Mouse (Mus musculus) midbrain, embryonic 13.5 days (tissue): ENCODE results near the gene Phc2. TPM values are rescaled to one million over a fixed set of nuclear protein-coding genes. Genes with fewer than 3 reads are reported as not detected.
A peak's percentile ranks its signal among the peaks of the same experiment; 100 is the strongest.

Experiments
- ATAC-seq: fragments of 200-750 bp; cut with Nextera tagmentation; 2 replicates; pipeline ENCODE4 v1.8.0; 2017; ENCODE audit warnings: mild to moderate bottlenecking, moderate TSS enrichment, moderate library complexity
- H3K27ac ChIP-seq: fragments of 300-500 bp; sonication (generic); 2 replicates; pipeline ENCODE4 v1.5.1; 2015; ENCODE audit warnings: inconsistent platforms, mild to moderate bottlenecking, moderate library complexity
- H3K27me3 ChIP-seq: fragments of 300-500 bp; sonication (generic); 2 replicates; pipeline ENCODE4 v1.6.1; 2015; ENCODE audit warnings: mild to moderate bottlenecking, inconsistent platforms
- H3K36me3 ChIP-seq: fragments of 300-500 bp; sonication (generic); 2 replicates; pipeline ENCODE4 v1.6.1; 2015; ENCODE audit warnings: mild to moderate bottlenecking, inconsistent platforms
- H3K4me1 ChIP-seq: fragments of 300-500 bp; sonication (generic); replicated peaks from 2 replicates; pipeline ENCODE4 v1.6.1; 2015; ENCODE audit warnings: inconsistent platforms
- H3K4me2 ChIP-seq: fragments of 300-500 bp; sonication (generic); replicated peaks from 2 replicates; pipeline ENCODE4 v1.6.1; 2015; ENCODE audit warnings: moderate library complexity, mild to moderate bottlenecking, inconsistent platforms
- H3K4me3 ChIP-seq: fragments of 300-500 bp; sonication (generic); replicated peaks from 2 replicates; pipeline ENCODE4 v1.5.1; 2015; ENCODE audit warnings: mild to moderate bottlenecking, inconsistent platforms
- H3K9ac ChIP-seq: fragments of 300-500 bp; sonication (generic); replicated peaks from 2 replicates; pipeline ENCODE4 v1.6.1; 2015; ENCODE audit warnings: mild to moderate bottlenecking, inconsistent platforms
- H3K9me3 ChIP-seq: fragments of 300-500 bp; sonication (generic); 2 replicates; pipeline ENCODE4 v1.6.1; 2016; ENCODE audit warnings: mild to moderate bottlenecking, inconsistent platforms
- WGBS: fragments of 180-500 bp; shearing (Covaris S2); methylation state at CpG from one replicate; pipeline ENCODE4 v1.1.7; 2015; 5-methylcytosine and 5-hydroxymethylcytosine counted together
- polyA plus RNA-seq: library from polyadenylated mRNA; unstranded; fragments of >200 nt; fragmentation: Nextera tagmentation; extraction: Ambion mirVana; gene quantifications from 2 replicates; pipeline ENCODE4 v1.2.1, GENCODE M21; 2015

The Phc2 gene
- polyA plus RNA-seq, 1 experiment from 2014 or later = 36.1 TPM

DNA sequence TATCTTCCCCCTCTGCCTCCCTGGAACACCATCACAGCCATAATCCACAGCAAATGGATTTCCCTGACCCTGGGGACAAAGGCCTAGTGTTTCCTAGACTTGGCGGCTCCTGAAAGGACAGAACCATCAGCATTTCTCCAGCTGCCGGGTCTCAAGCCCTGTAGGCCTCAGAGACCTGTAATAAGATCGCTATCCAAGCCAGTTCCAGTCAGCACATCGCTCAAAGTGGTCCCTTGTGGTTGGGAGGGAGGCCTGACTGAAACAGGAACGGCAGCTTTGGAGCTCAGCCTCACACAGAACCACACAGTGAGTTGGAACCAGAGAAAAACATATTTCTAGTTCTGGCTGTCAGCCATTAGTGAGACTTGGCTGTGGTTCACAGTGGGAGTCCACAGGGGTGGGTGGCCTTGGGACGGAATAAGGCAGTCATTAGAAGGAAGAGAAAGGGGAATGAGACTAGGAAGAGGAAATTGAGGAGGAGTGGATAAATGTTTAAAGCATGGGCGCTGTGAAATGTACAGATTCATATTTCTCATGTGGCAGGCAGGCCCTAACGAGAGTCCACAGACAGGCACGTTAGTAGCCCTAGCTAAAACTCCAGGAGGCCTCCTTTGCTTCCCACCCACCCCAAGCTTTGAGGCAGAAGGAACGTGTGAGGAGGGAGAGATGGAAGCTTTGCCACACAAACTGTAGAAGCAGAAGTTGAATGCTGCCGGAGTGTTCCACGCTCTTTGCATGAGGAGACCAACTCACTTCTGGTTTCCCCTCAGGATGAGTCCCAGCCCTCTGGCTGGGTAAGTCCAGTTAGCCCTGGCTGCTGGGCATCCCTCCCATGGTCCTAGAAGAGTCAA, 43.7 kb downstream of the Phc2 start:
- peak; percentile 34; the same call in 1 of the 2 replicates for ATAC-seq
- Histone ChIP-seq H3K4me2 (no peak overlapping the region), H3K9ac (no peak overlapping the region), H3K27me3 (no peaks in the 10 kb centered on the region), H3K4me1 (peaks cover 26% of the 10 kb centered on the region), H3K36me3 (no peaks in the 10 kb centered on the region), H3K27ac (peak overlapping the region; percentile 67), H3K9me3 (no peaks in the 10 kb centered on the region), H3K4me3 (no peak overlapping the region)
- 51% methylated on average over 12 of the region's 12 CpGs for WGBS

DNA sequence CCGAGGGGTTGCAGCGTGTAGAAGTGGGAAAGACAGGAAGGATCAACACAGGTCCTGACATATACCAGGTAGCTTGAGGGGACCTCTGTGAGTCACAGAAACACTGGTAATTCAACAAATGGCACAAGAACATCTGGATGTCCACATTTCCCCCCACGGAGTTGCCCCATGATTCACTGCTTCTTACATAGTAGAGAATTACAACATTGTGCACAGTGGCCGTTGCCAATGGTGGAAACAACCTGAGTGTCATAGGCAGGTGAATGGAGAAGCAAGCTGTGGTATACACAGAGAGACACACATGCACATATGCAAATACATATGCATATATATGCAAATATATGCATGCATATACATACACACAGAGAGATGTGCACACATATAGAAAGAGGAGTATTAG, 45.4 kb downstream of the Phc2 start:
- no peaks in the 10 kb centered on the region for H3K27me3 ChIP-seq
- ATAC-seq = no peak
- peaks cover 16% of the 10 kb centered on the region for H3K4me1 ChIP-seq
- no peaks in the 10 kb centered on the region for H3K36me3 ChIP-seq
- no peaks in the 10 kb centered on the region for H3K9me3 ChIP-seq
- no peak overlapping the region for H3K4me3 ChIP-seq
- no peak overlapping the region for H3K27ac ChIP-seq
- 93% methylated on average over 4 of the region's 4 CpGs for WGBS
- no peak overlapping the region for H3K4me2 ChIP-seq
- H3K9ac ChIP-seq = no peak overlapping the region

DNA sequence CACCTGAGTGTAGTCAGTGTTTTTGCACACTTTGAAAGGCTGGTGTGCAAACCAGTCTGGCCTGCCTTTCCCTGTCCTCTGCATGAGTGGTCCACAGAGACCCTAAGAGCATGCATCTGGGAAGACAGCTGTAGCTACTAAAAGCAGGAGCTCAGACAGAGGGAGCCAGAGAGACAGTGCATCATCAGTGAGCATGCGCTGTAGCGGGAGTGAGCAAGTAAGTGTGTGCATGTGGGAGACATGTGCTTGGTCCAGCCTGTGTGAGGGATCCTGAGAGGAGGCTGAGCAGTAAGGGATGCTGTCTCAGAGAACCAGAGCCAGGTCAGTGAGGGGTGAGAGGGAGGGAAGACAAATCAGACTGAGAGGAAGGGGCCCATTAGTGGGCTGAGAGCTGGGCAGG, 46.0 kb downstream of the Phc2 start:
- Histone ChIP-seq H3K4me2 (no peak overlapping the region), H3K36me3 (no peaks in the 10 kb centered on the region), H3K27ac (no peak overlapping the region), H3K4me3 (no peak overlapping the region), H3K4me1 (peaks cover 16% of the 10 kb centered on the region), H3K27me3 (no peaks in the 10 kb centered on the region), H3K9me3 (no peaks in the 10 kb centered on the region), H3K9ac (no peak overlapping the region)
- WGBS = 60% methylated on average over 2 of the region's 2 CpGs
- peak; percentile 43 for ATAC-seq

- WGBS = 90% methylated on average over 15 of the region's 15 CpGs
These were observed 50.7 kb downstream of the Phc2 start for GRCm38 (mm10) chr4:128705138-128705720.

DNA sequence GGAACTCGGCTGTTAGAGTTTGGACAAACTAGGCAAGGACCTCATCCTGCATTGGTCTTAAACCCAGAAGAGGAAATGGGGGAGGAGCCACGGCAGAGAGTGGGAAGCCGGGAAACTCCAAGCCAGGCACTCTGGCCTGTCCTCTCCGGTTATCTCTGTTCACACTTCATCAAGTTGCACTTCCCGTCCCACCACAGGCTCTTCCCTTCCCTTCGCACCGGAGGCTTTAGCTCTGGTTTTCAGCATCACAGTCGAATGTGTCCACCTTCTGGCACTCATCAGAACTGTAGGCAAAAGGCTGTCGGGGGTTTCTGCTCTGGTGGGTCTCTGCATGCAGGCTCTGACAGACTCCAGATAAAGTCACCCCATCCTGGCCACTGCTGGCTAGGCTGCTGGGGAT, 52.1 kb downstream of the Phc2 start:
- H3K27ac ChIP-seq = no peak overlapping the region
- ATAC-seq = no peak
- 0 out of 2 replicates have a peak, but pooled peaks cover 6% of the 10 kb centered on the region for H3K36me3 ChIP-seq
- H3K9me3 ChIP-seq = no peaks in the 10 kb centered on the region
- H3K9ac ChIP-seq = no peak overlapping the region
- no peak overlapping the region for H3K4me2 ChIP-seq
- no peak overlapping the region for H3K4me3 ChIP-seq
- H3K27me3 ChIP-seq = peaks cover 15% of the 10 kb centered on the region; the same call in 1 of the 2 replicates
- peaks cover 27% of the 10 kb centered on the region for H3K4me1 ChIP-seq
- 16% methylated on average over 9 of the region's 9 CpGs for WGBS

More at GRCm38 (mm10) chr4:128705138-128705720, 50.7 kb downstream of the Phc2 start:
- Histone ChIP-seq H3K27ac (no peak overlapping the region), H3K27me3 (peaks cover 12% of the 10 kb centered on the region; the same call in 1 of the 2 replicates), H3K9me3 (no peaks in the 10 kb centered on the region), H3K9ac (no peak overlapping the region), H3K4me2 (no peak overlapping the region), H3K4me1 (peaks cover 15% of the 10 kb centered on the region), H3K36me3 (0 out of 2 replicates have a peak, but pooled peaks cover 6% of the 10 kb centered on the region), H3K4me3 (no peak overlapping the region)
- no peak for ATAC-seq

GRCm38 (mm10) chr4:128707384-128707783, 52.9 kb downstream of the Phc2 start:
- ATAC-seq = no peak
- Histone ChIP-seq H3K27me3 (peaks cover 15% of the 10 kb centered on the region; the same call in 1 of the 2 replicates), H3K9me3 (no peaks in the 10 kb centered on the region), H3K9ac (no peak overlapping the region), H3K27ac (no peak overlapping the region), H3K4me3 (no peak overlapping the region), H3K4me1 (peaks cover 34% of the 10 kb centered on the region), H3K36me3 (0 out of 2 replicates have a peak, but pooled peaks cover 6% of the 10 kb centered on the region), H3K4me2 (no peak overlapping the region)
- WGBS = 47% methylated on average over 4 of the region's 4 CpGs

DNA sequence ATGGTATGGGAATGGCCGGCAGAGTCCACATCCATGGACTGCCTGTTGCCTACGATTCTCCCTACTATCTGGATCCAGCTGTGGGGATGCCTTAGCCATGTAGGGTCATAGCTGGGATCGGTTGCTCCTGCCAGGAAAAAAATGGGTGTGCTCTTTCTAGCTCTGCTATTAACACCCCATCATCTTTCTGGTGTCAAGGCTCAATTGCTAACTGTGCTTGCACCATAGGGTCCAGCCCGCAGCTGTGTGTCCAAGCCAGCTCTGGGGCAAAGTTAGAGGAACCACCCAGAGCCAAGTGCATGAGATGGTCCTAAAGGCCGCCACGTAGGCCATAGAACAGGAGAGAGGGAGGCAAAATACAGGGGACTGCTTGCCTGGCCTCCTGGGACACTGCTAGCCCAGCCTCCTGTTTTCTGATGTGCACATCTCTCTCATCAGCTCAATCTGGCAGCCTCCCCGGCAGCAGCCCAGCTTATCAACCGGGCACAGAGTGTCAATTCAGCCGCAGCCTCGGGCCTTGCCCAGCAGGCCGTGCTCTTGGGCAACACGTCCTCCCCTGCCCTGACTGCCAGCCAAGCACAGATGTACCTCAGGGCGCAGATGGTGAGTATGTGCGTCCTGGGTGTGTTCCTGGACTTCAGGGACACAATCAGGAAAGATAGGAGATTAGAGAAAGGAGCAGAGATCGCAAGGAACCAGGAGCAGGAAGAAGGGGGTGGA, 54.7 kb downstream of the Phc2 start:
- WGBS = 70% methylated on average over 15 of the region's 15 CpGs

DNA sequence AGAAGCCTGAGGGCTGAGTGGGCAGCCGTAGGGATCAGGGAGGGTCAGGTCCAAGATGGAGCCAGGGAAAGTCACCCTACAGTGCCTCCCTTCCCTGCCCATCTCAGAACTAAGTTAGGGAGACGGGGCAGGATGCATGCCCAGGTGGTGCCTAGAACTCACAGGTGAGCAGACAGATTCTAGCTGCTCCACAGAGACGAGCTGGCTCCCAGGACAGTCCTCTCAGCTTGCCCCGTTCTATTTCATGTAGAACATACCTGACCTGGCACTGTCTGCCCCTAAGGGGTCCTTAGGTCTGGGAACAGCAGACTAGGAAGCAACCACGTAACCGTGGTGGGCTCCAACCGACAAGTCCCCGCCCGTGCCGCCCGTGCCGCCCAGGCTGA, 55.3 kb downstream of the Phc2 start:
- Histone ChIP-seq H3K36me3 (0 out of 2 replicates have a peak, but pooled peaks cover 6% of the 10 kb centered on the region), H3K9me3 (no peaks in the 10 kb centered on the region), H3K27ac (no peak overlapping the region), H3K4me1 (peaks cover 55% of the 10 kb centered on the region), H3K27me3 (peaks cover 15% of the 10 kb centered on the region; the same call in 1 of the 2 replicates), H3K9ac (0 out of 2 replicates have a peak overlapping the region, but pooled peaks have one; percentile 40), H3K4me2 (no peak overlapping the region), H3K4me3 (no peak overlapping the region)
- 92% methylated on average over 12 of the region's 12 CpGs for WGBS
- ATAC-seq = no peak

More for the DNA sequence above, 54.7 kb downstream of the Phc2 start:
- Histone ChIP-seq H3K27ac (no peak overlapping the region), H3K9me3 (no peaks in the 10 kb centered on the region), H3K27me3 (peaks cover 15% of the 10 kb centered on the region; the same call in 1 of the 2 replicates), H3K4me2 (no peak overlapping the region), H3K9ac (0 out of 2 replicates have a peak overlapping the region, but pooled peaks have one; percentile 19), H3K36me3 (0 out of 2 replicates have a peak, but pooled peaks cover 6% of the 10 kb centered on the region), H3K4me3 (no peak overlapping the region), H3K4me1 (peaks cover 50% of the 10 kb centered on the region)
- ATAC-seq = no peak

DNA sequence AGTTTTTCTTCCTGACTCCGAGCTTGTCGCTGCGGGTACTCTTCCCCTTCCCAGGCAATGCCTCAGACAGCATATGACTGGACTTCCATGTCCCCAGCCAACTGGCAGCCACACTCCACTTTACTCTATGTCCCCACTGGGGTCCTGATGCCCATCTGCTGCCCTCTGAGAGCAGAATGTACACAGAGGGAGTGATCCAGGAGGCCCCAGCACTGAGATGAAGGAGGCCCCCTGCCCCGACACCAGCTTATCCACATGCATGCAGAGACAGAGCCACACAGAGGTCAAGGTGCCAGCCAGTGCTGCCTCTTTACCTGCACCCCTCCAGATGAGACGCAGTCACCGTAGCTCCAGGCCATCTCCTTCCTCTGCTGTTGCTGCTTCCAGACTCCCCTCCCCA, 55.8 kb downstream of the Phc2 start:
- H3K4me1 ChIP-seq = peaks cover 60% of the 10 kb centered on the region
- 71% methylated on average over 6 of the region's 6 CpGs for WGBS
- no peak overlapping the region for H3K4me2 ChIP-seq
- H3K9me3 ChIP-seq = no peaks in the 10 kb centered on the region
- no peak overlapping the region for H3K4me3 ChIP-seq
- peaks cover 15% of the 10 kb centered on the region; the same call in 1 of the 2 replicates for H3K27me3 ChIP-seq
- H3K27ac ChIP-seq = peak overlapping the region; percentile 59
- 0 out of 2 replicates have a peak overlapping the region, but pooled peaks have one; percentile 40 for H3K9ac ChIP-seq
- ATAC-seq = no peak
- H3K36me3 ChIP-seq = 0 out of 2 replicates have a peak, but pooled peaks cover 6% of the 10 kb centered on the region

GRCm38 (mm10) chr4:128710800-128711199, 56.3 kb downstream of the Phc2 start:
- no peaks in the 10 kb centered on the region for H3K9me3 ChIP-seq
- H3K36me3 ChIP-seq = 0 out of 2 replicates have a peak, but pooled peaks cover 6% of the 10 kb centered on the region
- peak overlapping the region; percentile 19; the same call in 1 of the 2 replicates for H3K4me2 ChIP-seq
- peak overlapping the region; percentile 59 for H3K27ac ChIP-seq
- WGBS = 72% methylated on average over 9 of the region's 9 CpGs
- peaks cover 65% of the 10 kb centered on the region for H3K4me1 ChIP-seq
- H3K4me3 ChIP-seq = no peak overlapping the region
- peak; percentile 12 for ATAC-seq
- H3K27me3 ChIP-seq = peaks cover 14% of the 10 kb centered on the region; the same call in 1 of the 2 replicates
- H3K9ac ChIP-seq = peak overlapping the region; percentile 40; the same call in 1 of the 2 replicates

DNA sequence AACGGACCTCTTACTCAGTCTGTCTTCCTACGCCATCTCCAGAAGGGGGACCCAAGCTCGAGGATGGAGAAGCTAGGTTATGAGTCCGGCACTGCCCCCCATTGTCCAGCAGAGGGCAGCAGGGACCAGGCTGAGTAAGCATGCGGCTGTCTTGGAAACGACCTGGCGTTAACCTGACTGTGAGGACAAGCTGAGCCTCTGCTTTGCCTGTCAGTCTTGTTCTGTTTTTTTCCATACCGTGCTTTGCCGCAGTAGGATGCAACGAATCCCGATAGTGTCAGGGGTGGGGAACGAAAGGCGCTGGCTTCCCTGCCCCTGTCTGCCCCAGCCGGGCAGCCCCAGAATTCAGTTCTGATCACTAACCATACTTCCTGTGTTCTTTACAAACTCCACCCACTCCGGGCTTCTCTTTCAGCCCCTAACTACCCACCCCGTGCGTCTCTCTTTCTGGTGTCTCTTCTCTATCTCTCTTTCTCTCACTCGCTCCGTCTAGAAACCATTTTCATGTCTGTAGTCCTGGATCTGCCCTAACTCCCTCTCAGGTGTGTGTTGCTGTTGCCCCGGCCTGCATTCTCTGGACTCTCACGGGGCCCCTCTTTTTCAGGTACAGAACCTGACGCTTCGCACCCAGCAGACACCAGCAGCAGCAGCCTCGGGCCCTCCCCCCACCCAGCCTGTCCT, 57.1 kb downstream of the Phc2 start:
- WGBS = 3% methylated on average over 24 of the region's 24 CpGs
- Histone ChIP-seq H3K4me1 (peaks cover 73% of the 10 kb centered on the region), H3K9ac (peak overlapping the region; percentile 57), H3K4me3 (peak overlapping the region; percentile 19), H3K4me2 (peak overlapping the region; percentile 53), H3K36me3 (0 out of 2 replicates have a peak, but pooled peaks cover 4% of the 10 kb centered on the region), H3K27me3 (peaks cover 9% of the 10 kb centered on the region; the same call in 1 of the 2 replicates), H3K27ac (peak overlapping the region; percentile 59), H3K9me3 (no peaks in the 10 kb centered on the region)
- peak; percentile 43 for ATAC-seq
